Mouse (Mus musculus): ENCODE data around the gene Mcfd2. TPM values are rescaled to one million over a fixed set of nuclear protein-coding genes. Genes with fewer than 3 reads are reported as not detected.

Gene Mcfd2
- polyA plus RNA-seq, 1 experiment from 2014 or later = 69.7 TPM

GRCm38 (mm10) chr17:87295738-87296137, 30.0 kb upstream of the Mcfd2 start:
- ATAC-seq (replicated peaks; ENCODE audit: insufficient number of reproducible peaks, low FRiP score, low TSS enrichment) = no peak
- H3K4me2 ChIP-seq = no peak overlapping the region
- 72% methylated on average over 7 of the region's 7 CpGs for WGBS (ENCODE audit: insufficient replicate concordance)

GRCm38 (mm10) chr17:87293125-87293524, 27.4 kb upstream of the Mcfd2 start:
- no peak for ATAC-seq (replicated peaks; ENCODE audit: insufficient number of reproducible peaks, low FRiP score, low TSS enrichment)
- 76% methylated on average over 5 of the region's 5 CpGs for WGBS (ENCODE audit: insufficient replicate concordance)
- H3K4me2 ChIP-seq = no peak overlapping the region
- peaks cover 18% of the 10 kb centered on the region for H3K27me3 ChIP-seq (ENCODE audit: control insufficient read depth, insufficient read depth, low read length)
- no peak overlapping the region for H3K4me3 ChIP-seq (ENCODE audit: low read depth, low read length)
- no peaks in the 10 kb centered on the region for H3K9me3 ChIP-seq (replicated peaks; ENCODE audit: control insufficient read depth, low read length)
- H3K36me3 ChIP-seq (ENCODE audit: control insufficient read depth, insufficient read depth, low read length) = no peaks in the 10 kb centered on the region
- no peak overlapping the region for H3K9ac ChIP-seq (ENCODE audit: low read depth, low read length)
- no peak overlapping the region for H3K27ac ChIP-seq (ENCODE audit: low read depth, low read length)
- H3K4me1 ChIP-seq (ENCODE audit: control insufficient read depth, insufficient read depth, low read length) = 0 out of 2 replicates have a peak, but pooled peaks cover 4% of the 10 kb centered on the region

More at GRCm38 (mm10) chr17:87295738-87296137, 30.0 kb upstream of the Mcfd2 start:
- H3K27ac ChIP-seq (ENCODE audit: low read depth, low read length) = no peak overlapping the region
- H3K27me3 ChIP-seq (ENCODE audit: control insufficient read depth, insufficient read depth, low read length) = 0 out of 2 replicates have a peak, but pooled peaks cover 3% of the 10 kb centered on the region
- H3K4me1 ChIP-seq (ENCODE audit: control insufficient read depth, insufficient read depth, low read length) = peaks cover 7% of the 10 kb centered on the region
- no peaks in the 10 kb centered on the region for H3K9me3 ChIP-seq (replicated peaks; ENCODE audit: control insufficient read depth, low read length)
- H3K36me3 ChIP-seq (ENCODE audit: control insufficient read depth, insufficient read depth, low read length) = no peaks in the 10 kb centered on the region
- H3K4me3 ChIP-seq (ENCODE audit: low read depth, low read length) = no peak overlapping the region
- no peak overlapping the region for H3K9ac ChIP-seq (ENCODE audit: low read depth, low read length)

DNA sequence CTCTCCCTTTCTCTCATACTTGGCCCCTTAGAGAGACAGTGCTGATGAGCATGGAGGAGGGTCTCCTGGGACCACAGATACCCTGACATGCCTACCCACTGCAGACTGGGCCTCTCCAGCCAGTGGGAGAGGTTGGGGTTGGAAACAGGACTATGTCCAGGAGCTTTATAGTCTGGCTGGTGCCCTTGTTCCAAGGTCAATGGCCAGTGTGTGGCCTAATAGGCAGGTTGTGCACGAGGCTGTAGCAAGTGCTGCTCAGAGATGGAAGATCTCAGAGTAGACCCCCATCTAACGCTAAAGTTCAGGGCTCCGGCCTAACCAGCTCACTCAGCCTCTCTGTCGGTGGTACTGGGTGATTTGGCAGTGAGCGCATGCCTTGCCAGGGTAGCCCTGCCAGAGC, 26.0 kb upstream of the Mcfd2 start:
- Histone ChIP-seq H3K9me3 (replicated peaks; ENCODE audit: control insufficient read depth, low read length) (no peaks in the 10 kb centered on the region), H3K4me3 (ENCODE audit: low read depth, low read length) (no peak overlapping the region), H3K9ac (ENCODE audit: low read depth, low read length) (no peak overlapping the region), H3K4me2 (no peak overlapping the region), H3K36me3 (ENCODE audit: control insufficient read depth, insufficient read depth, low read length) (no peaks in the 10 kb centered on the region), H3K27ac (ENCODE audit: low read depth, low read length) (no peak overlapping the region), H3K4me1 (ENCODE audit: control insufficient read depth, insufficient read depth, low read length) (0 out of 2 replicates have a peak, but pooled peaks cover 5% of the 10 kb centered on the region), H3K27me3 (ENCODE audit: control insufficient read depth, insufficient read depth, low read length) (peaks cover 31% of the 10 kb centered on the region)
- ATAC-seq (replicated peaks; ENCODE audit: insufficient number of reproducible peaks, low FRiP score, low TSS enrichment) = no peak
- 76% methylated on average over 5 of the region's 5 CpGs for WGBS (ENCODE audit: insufficient replicate concordance)

DNA sequence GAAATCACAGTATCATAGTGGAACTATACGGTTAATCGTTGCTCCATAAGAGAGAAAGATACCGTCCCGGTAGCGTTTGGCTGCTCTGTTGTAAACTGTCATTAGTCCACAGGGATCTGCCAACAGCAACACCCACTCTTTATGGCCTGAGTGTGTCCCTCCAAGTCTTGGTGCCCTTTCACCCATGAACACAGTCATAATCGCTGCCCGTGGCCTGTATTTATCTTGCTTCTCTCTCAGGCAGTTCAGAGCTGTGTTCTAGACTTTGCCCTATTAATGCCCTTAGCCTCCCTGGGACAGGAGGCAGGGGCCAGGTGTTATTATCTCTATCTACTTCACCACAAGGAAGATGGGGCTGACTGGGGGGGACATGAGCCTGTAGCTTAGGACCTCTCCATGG, 25.3 kb upstream of the Mcfd2 start:
- Histone ChIP-seq H3K27ac (ENCODE audit: low read depth, low read length) (no peak overlapping the region), H3K4me2 (no peak overlapping the region), H3K9ac (ENCODE audit: low read depth, low read length) (no peak overlapping the region), H3K9me3 (replicated peaks; ENCODE audit: control insufficient read depth, low read length) (no peaks in the 10 kb centered on the region), H3K4me3 (ENCODE audit: low read depth, low read length) (no peak overlapping the region), H3K27me3 (ENCODE audit: control insufficient read depth, insufficient read depth, low read length) (peaks cover 35% of the 10 kb centered on the region), H3K36me3 (ENCODE audit: control insufficient read depth, insufficient read depth, low read length) (no peaks in the 10 kb centered on the region), H3K4me1 (ENCODE audit: control insufficient read depth, insufficient read depth, low read length) (0 out of 2 replicates have a peak, but pooled peaks cover 5% of the 10 kb centered on the region)
- no peak for ATAC-seq (replicated peaks; ENCODE audit: insufficient number of reproducible peaks, low FRiP score, low TSS enrichment)
- 93% methylated on average over 7 of the region's 7 CpGs for WGBS (ENCODE audit: insufficient replicate concordance)

DNA sequence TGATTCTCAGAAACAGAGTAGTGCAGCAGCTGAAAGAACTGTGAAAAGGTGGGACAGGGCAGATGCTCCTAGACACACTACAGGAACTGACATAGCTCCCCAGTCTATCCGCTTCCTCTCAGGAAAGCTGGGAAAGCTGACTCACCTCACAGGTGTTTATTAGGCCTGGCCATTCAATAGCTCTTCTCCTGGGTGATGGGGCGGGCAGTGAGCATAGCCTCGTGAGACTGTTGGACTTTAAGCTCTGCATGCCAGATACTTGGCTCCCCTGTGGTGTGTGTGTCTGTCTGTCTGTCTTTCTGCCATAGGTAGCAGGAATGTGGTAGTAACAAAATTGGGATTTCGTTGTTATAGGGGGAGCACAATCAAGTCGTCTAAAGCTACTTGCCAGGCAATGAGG, 23.6 kb upstream of the Mcfd2 start:
- H3K4me3 ChIP-seq (ENCODE audit: low read depth, low read length) = no peak overlapping the region
- no peak overlapping the region for H3K27ac ChIP-seq (ENCODE audit: low read depth, low read length)
- ATAC-seq (replicated peaks; ENCODE audit: insufficient number of reproducible peaks, low FRiP score, low TSS enrichment) = no peak
- WGBS (ENCODE audit: insufficient replicate concordance) = 66% methylated on average over 5 of the region's 5 CpGs
- 0 out of 2 replicates have a peak, but pooled peaks cover 5% of the 10 kb centered on the region for H3K4me1 ChIP-seq (ENCODE audit: control insufficient read depth, insufficient read depth, low read length)
- H3K36me3 ChIP-seq (ENCODE audit: control insufficient read depth, insufficient read depth, low read length) = no peaks in the 10 kb centered on the region
- H3K9ac ChIP-seq (ENCODE audit: low read depth, low read length) = no peak overlapping the region
- peaks cover 46% of the 10 kb centered on the region for H3K27me3 ChIP-seq (ENCODE audit: control insufficient read depth, insufficient read depth, low read length)
- H3K9me3 ChIP-seq (replicated peaks; ENCODE audit: control insufficient read depth, low read length) = no peaks in the 10 kb centered on the region
- no peak overlapping the region for H3K4me2 ChIP-seq

DNA sequence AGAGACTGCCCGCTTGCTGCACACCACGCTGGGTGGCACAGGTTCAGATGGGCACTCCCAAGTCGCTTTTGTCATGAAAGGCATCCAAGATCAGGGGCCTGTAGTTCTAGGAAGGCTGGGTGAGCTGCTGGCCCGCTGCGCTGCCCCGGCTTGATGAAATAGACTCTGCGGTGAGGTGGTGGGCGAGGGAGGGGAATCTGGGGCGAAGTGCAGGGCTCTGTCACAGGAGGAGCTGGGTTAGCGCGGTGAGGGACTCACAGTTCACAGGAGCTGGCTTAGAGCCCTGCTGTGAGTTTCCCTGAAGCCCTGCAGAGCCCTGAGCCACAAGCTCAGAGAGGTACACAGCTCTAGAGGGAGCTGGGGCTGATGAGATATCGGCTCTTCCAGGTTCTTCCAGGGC, 22.4 kb upstream of the Mcfd2 start:
- Histone ChIP-seq H3K9ac (ENCODE audit: low read depth, low read length) (no peak overlapping the region), H3K4me3 (ENCODE audit: low read depth, low read length) (no peak overlapping the region), H3K4me1 (ENCODE audit: control insufficient read depth, insufficient read depth, low read length) (peaks cover 10% of the 10 kb centered on the region), H3K36me3 (ENCODE audit: control insufficient read depth, insufficient read depth, low read length) (no peaks in the 10 kb centered on the region), H3K27me3 (ENCODE audit: control insufficient read depth, insufficient read depth, low read length) (peaks cover 54% of the 10 kb centered on the region), H3K9me3 (replicated peaks; ENCODE audit: control insufficient read depth, low read length) (no peaks in the 10 kb centered on the region), H3K4me2 (no peak overlapping the region), H3K27ac (ENCODE audit: low read depth, low read length) (no peak overlapping the region)
- ATAC-seq (replicated peaks; ENCODE audit: insufficient number of reproducible peaks, low FRiP score, low TSS enrichment) = no peak
- WGBS (ENCODE audit: insufficient replicate concordance) = 28% methylated on average over 12 of the region's 12 CpGs

- Histone ChIP-seq H3K27ac (ENCODE audit: low read depth, low read length) (no peak overlapping the region), H3K36me3 (ENCODE audit: control insufficient read depth, insufficient read depth, low read length) (no peaks in the 10 kb centered on the region), H3K27me3 (ENCODE audit: control insufficient read depth, insufficient read depth, low read length) (peaks cover 52% of the 10 kb centered on the region), H3K4me1 (ENCODE audit: control insufficient read depth, insufficient read depth, low read length) (peaks cover 10% of the 10 kb centered on the region), H3K4me3 (ENCODE audit: low read depth, low read length) (no peak overlapping the region), H3K9me3 (replicated peaks; ENCODE audit: control insufficient read depth, low read length) (no peaks in the 10 kb centered on the region), H3K9ac (ENCODE audit: low read depth, low read length) (no peak overlapping the region), H3K4me2 (no peak overlapping the region)
- 62% methylated on average over 8 of the region's 8 CpGs for WGBS (ENCODE audit: insufficient replicate concordance)
- ATAC-seq (replicated peaks; ENCODE audit: insufficient number of reproducible peaks, low FRiP score, low TSS enrichment) = no peak
Measured at GRCm38 (mm10) chr17:87287197-87287777, 21.6 kb upstream of the Mcfd2 start.

DNA sequence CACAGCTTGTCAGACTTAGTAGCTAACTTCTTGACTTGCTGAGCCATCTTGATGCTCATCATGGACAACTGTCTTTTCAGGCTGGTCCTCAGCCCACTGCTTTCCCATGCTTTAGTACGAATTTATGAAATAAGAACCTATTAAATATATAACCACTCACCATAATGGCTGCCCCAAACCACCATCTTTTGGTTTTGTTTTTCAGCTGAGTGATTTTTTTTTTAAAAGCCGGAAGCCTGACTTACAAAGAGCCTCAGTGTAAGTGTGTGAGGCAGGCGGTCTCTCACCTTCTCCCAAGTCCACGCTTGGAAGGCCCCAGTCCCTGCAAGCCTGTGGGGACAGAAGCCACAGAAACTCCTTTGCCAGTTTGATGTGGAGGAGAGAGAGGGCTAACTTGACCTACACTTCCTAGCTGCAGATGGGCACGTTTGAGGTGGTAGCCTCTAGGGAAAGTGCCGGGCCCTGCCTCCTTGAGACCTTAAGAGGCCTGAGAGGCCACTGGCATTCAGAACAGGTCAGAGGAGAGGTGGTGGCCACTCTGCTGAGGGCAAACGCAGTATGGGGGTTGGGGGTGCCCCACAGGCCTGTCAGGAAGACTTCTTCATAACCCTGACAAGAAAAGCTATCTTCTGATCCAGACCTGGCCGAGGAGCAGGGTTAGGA, 20.9 kb upstream of the Mcfd2 start:
- Histone ChIP-seq H3K4me2 (no peak overlapping the region), H3K27me3 (ENCODE audit: control insufficient read depth, insufficient read depth, low read length) (peaks cover 51% of the 10 kb centered on the region), H3K27ac (ENCODE audit: low read depth, low read length) (no peak overlapping the region), H3K9me3 (replicated peaks; ENCODE audit: control insufficient read depth, low read length) (no peaks in the 10 kb centered on the region), H3K36me3 (ENCODE audit: control insufficient read depth, insufficient read depth, low read length) (no peaks in the 10 kb centered on the region), H3K4me1 (ENCODE audit: control insufficient read depth, insufficient read depth, low read length) (peaks cover 8% of the 10 kb centered on the region), H3K4me3 (ENCODE audit: low read depth, low read length) (no peak overlapping the region), H3K9ac (ENCODE audit: low read depth, low read length) (no peak overlapping the region)
- 62% methylated on average over 8 of the region's 8 CpGs for WGBS (ENCODE audit: insufficient replicate concordance)
- no peak for ATAC-seq (replicated peaks; ENCODE audit: insufficient number of reproducible peaks, low FRiP score, low TSS enrichment)
